Mouse (Mus musculus) megakaryocyte-erythroid progenitor cell, adult 5-6 weeks (primary cell): ENCODE data around the gene Sytl3. TPM values are rescaled to one million over a fixed set of nuclear protein-coding genes. Genes with fewer than 3 reads are reported as not detected.

ENCODE experiments used
- ATAC-seq: replicated peaks from 2 replicates; pipeline ENCODE4 v1.8.0; 2016; ENCODE audit warnings: mild to moderate bottlenecking, inconsistent platforms; ENCODE audit not compliant: severe bottlenecking, poor library complexity, low FRiP score, low TSS enrichment
- total RNA-seq, 2 experiments: library from RNA; stranded (forward) in 1 of 2; stranded (reverse) in 1 of 2; fragments of 200-1000, 215-1000 nt in 1 of 2; fragments of >200 nt in 1 of 2; fragmentation: Nextera tagmentation in 1 of 2; gene quantifications; 2 replicates each; pipeline ENCODE4 v1.2.3; 2014 to 2017

Gene Sytl3
- total RNA-seq, 2 experiments from 2014 or later: 4.2 TPM; not detected in 1

- no peak for ATAC-seq
Observed at GRCm38 (mm10) chr17:6783756-6784357, 125.0 kb downstream of the Sytl3 start.

- ATAC-seq: no peak
Observed at GRCm38 (mm10) chr17:6787241-6787640, 128.3 kb downstream of the Sytl3 start.

Other genes with a start within 250 kb of the Sytl3 start
- 73.6 and 91.2 TPM in 2 replicates for gene Dynlt1b, start 229.0 kb upstream of the Sytl3 start, total RNA-seq (2014; fragmentation: Nextera tagmentation)
- 101 and 104 TPM in 2 replicates for gene Dynlt1b, start 229.0 kb upstream of the Sytl3 start, total RNA-seq (2017)
- 6.5 and 14.3 TPM in 2 replicates for gene Dynlt1c, start 57.4 kb upstream of the Sytl3 start, total RNA-seq (2014; fragmentation: Nextera tagmentation)
- 6.3 TPM in 1 of 2 replicates, not detected in the other for gene Dynlt1c, start 57.4 kb upstream of the Sytl3 start, total RNA-seq (2017)
- 109 and 153 TPM in 2 replicates for gene Dynlt1f, start 3.2 kb upstream of the Sytl3 start, total RNA-seq (2014; fragmentation: Nextera tagmentation)
- 95.6 and 153 TPM in 2 replicates for gene Dynlt1f, start 3.2 kb upstream of the Sytl3 start, total RNA-seq (2017)
- 82.2 and 85.0 TPM in 2 replicates for gene Ezr, start 123.7 kb downstream of the Sytl3 start, total RNA-seq (2014; fragmentation: Nextera tagmentation)
- 161 and 203 TPM in 2 replicates for gene Ezr, start 123.7 kb downstream of the Sytl3 start, total RNA-seq (2017)